In genomic region chr11:50227226-50227625, GRCm38 (mm10) we compare ENCODE assay signal across 7 mouse cellular contexts. TPM values are rescaled to one million over a fixed set of nuclear protein-coding genes. Genes with fewer than 3 reads are reported as not detected.
DNase-seq lines count a peak whose midpoint lies in the region; ATAC-seq and TF ChIP-seq lines count a peak whose summit lies in the region.

No protein-coding gene starts in this region.

- H3K27me3 ChIP-seq in embryonic facial prominence, embryonic 15.5 days = no peaks in the 10 kb centered on the region
- H3K27me3 ChIP-seq in intestine, embryonic 15.5 days (replicated peaks) = no peaks in the 10 kb centered on the region
- H3K27me3 ChIP-seq in neural tube, embryonic 12.5 days (replicated peaks) = peaks cover 7% of the 10 kb centered on the region; the same call in 1 of the 2 replicates

- no peak for DNase-seq in layer of hippocampus, adult 2 months (ENCODE audit: low spot score in 2 of 2)
- DNase-seq in layer of hippocampus, adult 9-11 months = no peak
- DNase-seq in right cerebral cortex, adult 18-20 months = no peak
- no peak for DNase-seq in gastrocnemius, postnatal 36 days

- H3K9me3 ChIP-seq in embryonic facial prominence, embryonic 15.5 days (replicated peaks) = no peaks in the 10 kb centered on the region
- no peaks in the 10 kb centered on the region for H3K9me3 ChIP-seq in intestine, embryonic 15.5 days
- H3K9me3 ChIP-seq in neural tube, embryonic 12.5 days = no peaks in the 10 kb centered on the region

- intact Hi-C loops in gastrocnemius, postnatal 36 days (cut with DNase I) = loop anchor here (2.0 kb wide), 1 partner anchor 64 kb away; no protein-coding TSS in a partner anchor

- peak overlapping the region; percentile 89; the same call in 1 of the 2 replicates for H3K27ac ChIP-seq in layer of hippocampus, adult 2 months
- no peak overlapping the region for H3K27ac ChIP-seq in embryonic facial prominence, embryonic 15.5 days (replicated peaks)
- no peak overlapping the region for H3K27ac ChIP-seq in intestine, embryonic 15.5 days
- H3K27ac ChIP-seq in neural tube, embryonic 12.5 days = no peak overlapping the region

- 86% methylated on average over 3 of the region's 3 CpGs for WGBS in embryonic facial prominence, embryonic 15.5 days
- 82% methylated on average over 3 of the region's 3 CpGs for WGBS in intestine, embryonic 15.5 days
- 86% methylated on average over 3 of the region's 3 CpGs for WGBS in neural tube, embryonic 12.5 days

- peak overlapping the region; percentile 58; the same call in 1 of the 2 replicates for H3K4me3 ChIP-seq in layer of hippocampus, adult 2 months
- H3K4me3 ChIP-seq in embryonic facial prominence, embryonic 15.5 days (replicated peaks) = peak overlapping the region; percentile 86; the same call in 1 of the 2 replicates
- no peak overlapping the region for H3K4me3 ChIP-seq in intestine, embryonic 15.5 days (replicated peaks)
- H3K4me3 ChIP-seq in neural tube, embryonic 12.5 days = no peak overlapping the region

- TF ChIP-seq CTCF in layer of hippocampus, adult 2 months (conservative IDR thresholded peaks at IDR 0.05) = no peak

- peaks cover 11% of the 10 kb centered on the region for H3K36me3 ChIP-seq in embryonic facial prominence, embryonic 15.5 days
- peaks cover 7% of the 10 kb centered on the region; the same call in 1 of the 2 replicates for H3K36me3 ChIP-seq in intestine, embryonic 15.5 days
- peaks cover 17% of the 10 kb centered on the region; the same call in 1 of the 2 replicates for H3K36me3 ChIP-seq in neural tube, embryonic 12.5 days

- no peak for ATAC-seq in embryonic facial prominence, embryonic 15.5 days (ENCODE audit: insufficient number of reproducible peaks, low FRiP score, low TSS enrichment, low read depth)
- ATAC-seq in intestine, embryonic 15.5 days = no peak
- ATAC-seq in neural tube, embryonic 12.5 days (ENCODE audit: low FRiP score, low read depth) = no peak

- H3K9ac ChIP-seq in embryonic facial prominence, embryonic 15.5 days = no peak overlapping the region
- no peak overlapping the region for H3K9ac ChIP-seq in intestine, embryonic 15.5 days
- 0 out of 2 replicates have a peak overlapping the region, but pooled peaks have one; percentile 99 for H3K9ac ChIP-seq in neural tube, embryonic 12.5 days

- H3K4me1 ChIP-seq in embryonic facial prominence, embryonic 15.5 days = peaks cover 47% of the 10 kb centered on the region
- H3K4me1 ChIP-seq in intestine, embryonic 15.5 days (replicated peaks) = peaks cover 42% of the 10 kb centered on the region
- peaks cover 46% of the 10 kb centered on the region for H3K4me1 ChIP-seq in neural tube, embryonic 12.5 days

- H3K4me2 ChIP-seq in embryonic facial prominence, embryonic 15.5 days (replicated peaks) = peak overlapping the region; percentile 93
- H3K4me2 ChIP-seq in intestine, embryonic 15.5 days (replicated peaks) = peak overlapping the region; percentile 94; the same call in 1 of the 2 replicates
- peak overlapping the region; percentile 90 for H3K4me2 ChIP-seq in neural tube, embryonic 12.5 days (replicated peaks)

RNA-seq across cellular contexts. Expression of gene Ltc4s, which starts 11.2 kb away (rescaled TPM):
- 1 to 10 TPM; 6.8 to 9.3 TPM for total RNA-seq in layer of hippocampus, adult 2 months (2021)
- polyA plus RNA-seq in embryonic facial prominence, embryonic 15.5 days (2015; fragmentation: Nextera tagmentation; extraction: Ambion mirVana) = 2.5 and 4.0 TPM in 2 replicates
- 3.9 and 4.2 TPM in 2 replicates for polyA plus RNA-seq in intestine, embryonic 15.5 days (2015; fragmentation: Nextera tagmentation; extraction: Ambion mirVana)
- 0.32 and 1.4 TPM in 2 replicates for polyA plus RNA-seq in neural tube, embryonic 12.5 days (2016; fragmentation: Nextera tagmentation; extraction: Ambion mirVana)
- total RNA-seq in gastrocnemius, postnatal 36 days (2021) = 1 to 10 TPM; 1.4 to 1.9 TPM

RNA-seq across cellular contexts. Expression of gene Mgat4b, which starts 16.5 kb away (rescaled TPM):
- total RNA-seq in layer of hippocampus, adult 2 months (2021) = 10 to 100 TPM; 91.2 to 93.0 TPM
- polyA plus RNA-seq in embryonic facial prominence, embryonic 15.5 days (2015; fragmentation: Nextera tagmentation; extraction: Ambion mirVana) = 26.7 and 32.1 TPM in 2 replicates
- 29.5 and 31.5 TPM in 2 replicates for polyA plus RNA-seq in intestine, embryonic 15.5 days (2015; fragmentation: Nextera tagmentation; extraction: Ambion mirVana)
- 57.1 and 57.2 TPM in 2 replicates for polyA plus RNA-seq in neural tube, embryonic 12.5 days (2016; fragmentation: Nextera tagmentation; extraction: Ambion mirVana)
- total RNA-seq in gastrocnemius, postnatal 36 days (2021) = 10 to 100 TPM; 35.7 to 35.8 TPM

RNA-seq across cellular contexts. Expression of gene Sqstm1, which starts 16.6 kb away (rescaled TPM):
- 100 to 1,000 TPM; 444 to 465 TPM for total RNA-seq in layer of hippocampus, adult 2 months (2021)
- polyA plus RNA-seq in embryonic facial prominence, embryonic 15.5 days (2015; fragmentation: Nextera tagmentation; extraction: Ambion mirVana) = 272 TPM in 2 replicates
- polyA plus RNA-seq in intestine, embryonic 15.5 days (2015; fragmentation: Nextera tagmentation; extraction: Ambion mirVana) = 189 and 205 TPM in 2 replicates
- 241 and 245 TPM in 2 replicates for polyA plus RNA-seq in neural tube, embryonic 12.5 days (2016; fragmentation: Nextera tagmentation; extraction: Ambion mirVana)
- total RNA-seq in gastrocnemius, postnatal 36 days (2021) = 100 to 1,000 TPM; 421 to 471 TPM

RNA-seq across cellular contexts. Expression of gene Mrnip, which starts 53.0 kb away (rescaled TPM):
- 10 to 100 TPM; 12.7 to 15.8 TPM for total RNA-seq in layer of hippocampus, adult 2 months (2021)
- 19.3 and 19.7 TPM in 2 replicates for polyA plus RNA-seq in embryonic facial prominence, embryonic 15.5 days (2015; fragmentation: Nextera tagmentation; extraction: Ambion mirVana)
- polyA plus RNA-seq in intestine, embryonic 15.5 days (2015; fragmentation: Nextera tagmentation; extraction: Ambion mirVana) = 9.6 and 12.5 TPM in 2 replicates
- polyA plus RNA-seq in neural tube, embryonic 12.5 days (2016; fragmentation: Nextera tagmentation; extraction: Ambion mirVana) = 22.4 and 25.4 TPM in 2 replicates
- total RNA-seq in gastrocnemius, postnatal 36 days (2021) = 1 to 10 TPM; 2.4 to 2.6 TPM

Comparison
In these comparisons a context has a peak if more than half of its experiments do, and no peak if none do; other contexts are left out.
1. H3K4me3 ChIP-seq: peak in layer of hippocampus, adult 2 months (single experiment) and embryonic facial prominence, embryonic 15.5 days (single experiment); none in intestine, embryonic 15.5 days (single experiment) and neural tube, embryonic 12.5 days (single experiment).
2. Peak in every context shown above with its lines, with median percentiles within 50 percentile points of each other: H3K4me2 ChIP-seq.